Mouse (Mus musculus) heart, embryonic 11.5 days (tissue): Measurements from ENCODE around the gene Rag1. TPM values are rescaled to one million over a fixed set of nuclear protein-coding genes. Genes with fewer than 3 reads are reported as not detected.

Source experiments
- ATAC-seq: fragments of 200-750 bp; cut with Nextera tagmentation; replicated peaks from 2 replicates; pipeline ENCODE4 v1.8.0; 2017; ENCODE audit warnings: moderate library complexity; ENCODE audit not compliant: insufficient number of reproducible peaks, low FRiP score, low TSS enrichment
- H3K27ac ChIP-seq: fragments of 300-500 bp; sonication (generic); 2 replicates; pipeline ENCODE4 v1.5.1; 2014; ENCODE audit warnings: mild to moderate bottlenecking, low read depth, low read length
- H3K27me3 ChIP-seq: fragments of 300-500 bp; sonication (generic); 2 replicates; pipeline ENCODE4 v1.6.1; 2014; ENCODE audit warnings: mild to moderate bottlenecking, low read length, mixed read lengths; ENCODE audit not compliant: control insufficient read depth, insufficient read depth
- H3K36me3 ChIP-seq: fragments of 300-500 bp; sonication (generic); 2 replicates; pipeline ENCODE4 v1.6.1; 2014; ENCODE audit warnings: mild to moderate bottlenecking, low read length, moderate library complexity, mixed read lengths; ENCODE audit not compliant: control insufficient read depth, insufficient read depth
- H3K4me1 ChIP-seq: fragments of 300-500 bp; sonication (generic); 2 replicates; pipeline ENCODE4 v1.6.1; 2014; ENCODE audit warnings: low read length; ENCODE audit not compliant: control insufficient read depth, insufficient read depth
- H3K4me2 ChIP-seq: fragments of 300-500 bp; sonication (generic); 2 replicates; pipeline ENCODE4 v1.6.1; 2014; ENCODE audit warnings: mild to moderate bottlenecking, moderate library complexity
- H3K4me3 ChIP-seq: fragments of 300-500 bp; sonication (generic); 2 replicates; pipeline ENCODE4 v1.5.1; 2014; ENCODE audit warnings: low read depth, low read length
- H3K9ac ChIP-seq: fragments of 300-500 bp; sonication (generic); 2 replicates; pipeline ENCODE4 v1.6.1; 2014; ENCODE audit warnings: mild to moderate bottlenecking, low read depth, low read length, moderate library complexity
- H3K9me3 ChIP-seq: fragments of 300-500 bp; sonication (generic); replicated peaks from 2 replicates; pipeline ENCODE4 v1.6.1; 2016; ENCODE audit warnings: low read length; ENCODE audit not compliant: control insufficient read depth
- WGBS: fragments of 180-500 bp; shearing (Covaris S2); extraction: QIAGEN DNeasy Blood & Tissue Kit; methylation state at CpG from one replicate; pipeline ENCODE4 v1.1.7; 2014; ENCODE audit not compliant: insufficient replicate concordance; 5-methylcytosine and 5-hydroxymethylcytosine counted together
- polyA plus RNA-seq: library from polyadenylated mRNA; unstranded; fragments of >200 nt; fragmentation: Nextera tagmentation; extraction: Ambion mirVana; gene quantifications from 2 replicates; pipeline ENCODE4 v1.2.1, GENCODE M21; 2014

Rag1 gene
- polyA plus RNA-seq, 1 experiment from 2014 or later, result not detected

GRCm38 (mm10) chr2:101624011-101624410 is 25.3 kb downstream of the Rag1 start:
- H3K4me2 ChIP-seq, result no peak overlapping the region
- WGBS, result 68% methylated on average over 2 of the region's 2 CpGs
- H3K27ac ChIP-seq, result no peak overlapping the region
- H3K4me3 ChIP-seq, result no peak overlapping the region
- no peak overlapping the region for H3K9ac ChIP-seq
- no peaks in the 10 kb centered on the region for H3K36me3 ChIP-seq
- no peaks in the 10 kb centered on the region for H3K9me3 ChIP-seq
- H3K27me3 ChIP-seq, result no peaks in the 10 kb centered on the region
- no peaks in the 10 kb centered on the region for H3K4me1 ChIP-seq
- no peak for ATAC-seq

GRCm38 (mm10) chr2:101623042-101623441 is 26.3 kb downstream of the Rag1 start:
- Histone ChIP-seq H3K4me2 (no peak overlapping the region), H3K27me3 (no peaks in the 10 kb centered on the region), H3K9ac (no peak overlapping the region), H3K36me3 (no peaks in the 10 kb centered on the region), H3K4me1 (no peaks in the 10 kb centered on the region), H3K27ac (no peak overlapping the region), H3K4me3 (no peak overlapping the region), H3K9me3 (no peaks in the 10 kb centered on the region)
- WGBS, result 92% methylated on average over 2 of the region's 2 CpGs
- no peak for ATAC-seq

GRCm38 (mm10) chr2:101621611-101622010 is 27.7 kb downstream of the Rag1 start:
- WGBS, result 61% methylated on average over 7 of the region's 7 CpGs
- no peaks in the 10 kb centered on the region for H3K9me3 ChIP-seq
- no peak overlapping the region for H3K4me2 ChIP-seq
- no peak overlapping the region for H3K27ac ChIP-seq
- H3K36me3 ChIP-seq, result no peaks in the 10 kb centered on the region
- no peaks in the 10 kb centered on the region for H3K27me3 ChIP-seq
- H3K9ac ChIP-seq, result no peak overlapping the region
- ATAC-seq, result no peak
- no peaks in the 10 kb centered on the region for H3K4me1 ChIP-seq
- no peak overlapping the region for H3K4me3 ChIP-seq

- Histone ChIP-seq H3K4me1 (peaks cover 4% of the 10 kb centered on the region; the same call in 1 of the 2 replicates), H3K27ac (no peak overlapping the region), H3K9ac (no peak overlapping the region), H3K4me2 (no peak overlapping the region), H3K9me3 (no peaks in the 10 kb centered on the region), H3K36me3 (no peaks in the 10 kb centered on the region), H3K4me3 (no peak overlapping the region), H3K27me3 (no peaks in the 10 kb centered on the region)
- no peak for ATAC-seq
- 76% methylated on average over 3 of the region's 3 CpGs for WGBS
Observed at GRCm38 (mm10) chr2:101620899-101621298, 28.4 kb downstream of the Rag1 start.

- ATAC-seq, result no peak
- H3K36me3 ChIP-seq, result no peaks in the 10 kb centered on the region
- no peak overlapping the region for H3K9ac ChIP-seq
- peaks cover 5% of the 10 kb centered on the region; the same call in 1 of the 2 replicates for H3K4me1 ChIP-seq
- no peak overlapping the region for H3K27ac ChIP-seq
- H3K9me3 ChIP-seq, result no peaks in the 10 kb centered on the region
- no peak overlapping the region for H3K4me3 ChIP-seq
- 78% methylated on average over 4 of the region's 4 CpGs for WGBS
- no peak overlapping the region for H3K4me2 ChIP-seq
- H3K27me3 ChIP-seq, result no peaks in the 10 kb centered on the region
Observed at GRCm38 (mm10) chr2:101618373-101618772, 30.9 kb downstream of the Rag1 start.

- Histone ChIP-seq H3K27me3 (no peaks in the 10 kb centered on the region), H3K4me3 (no peak overlapping the region), H3K4me1 (peaks cover 5% of the 10 kb centered on the region; the same call in 1 of the 2 replicates), H3K9me3 (no peaks in the 10 kb centered on the region), H3K9ac (no peak overlapping the region), H3K27ac (no peak overlapping the region), H3K36me3 (no peaks in the 10 kb centered on the region), H3K4me2 (no peak overlapping the region)
- WGBS, result 58% methylated on average over 10 of the region's 10 CpGs
- no peak for ATAC-seq
Observed at GRCm38 (mm10) chr2:101615464-101616305, 33.6 kb downstream of the Rag1 start.

- Histone ChIP-seq H3K4me3 (no peak overlapping the region), H3K27me3 (no peaks in the 10 kb centered on the region), H3K4me2 (no peak overlapping the region), H3K27ac (no peak overlapping the region), H3K9ac (no peak overlapping the region), H3K4me1 (peaks cover 1% of the 10 kb centered on the region; the same call in 1 of the 2 replicates), H3K9me3 (no peaks in the 10 kb centered on the region), H3K36me3 (no peaks in the 10 kb centered on the region)
- no peak for ATAC-seq
- 85% methylated on average over 3 of the region's 3 CpGs for WGBS
Observed at GRCm38 (mm10) chr2:101610861-101611260, 38.4 kb downstream of the Rag1 start.

GRCm38 (mm10) chr2:101608232-101608894 is 40.9 kb downstream of the Rag1 start:
- WGBS, result 41% methylated on average over 7 of the region's 7 CpGs
- no peak overlapping the region for H3K9ac ChIP-seq

More at GRCm38 (mm10) chr2:101608232-101608894, 40.9 kb downstream of the Rag1 start:
- no peaks in the 10 kb centered on the region for H3K27me3 ChIP-seq
- no peaks in the 10 kb centered on the region for H3K4me1 ChIP-seq
- ATAC-seq, result peak; percentile 42; the same call in 1 of the 2 replicates
- no peaks in the 10 kb centered on the region for H3K9me3 ChIP-seq
- H3K4me2 ChIP-seq, result peak overlapping the region; percentile 29
- no peak overlapping the region for H3K4me3 ChIP-seq
- no peaks in the 10 kb centered on the region for H3K36me3 ChIP-seq
- H3K27ac ChIP-seq, result peak overlapping the region; percentile 64
